Mouse (Mus musculus): ENCODE measurements around the gene Ccdc85c.

DNA sequence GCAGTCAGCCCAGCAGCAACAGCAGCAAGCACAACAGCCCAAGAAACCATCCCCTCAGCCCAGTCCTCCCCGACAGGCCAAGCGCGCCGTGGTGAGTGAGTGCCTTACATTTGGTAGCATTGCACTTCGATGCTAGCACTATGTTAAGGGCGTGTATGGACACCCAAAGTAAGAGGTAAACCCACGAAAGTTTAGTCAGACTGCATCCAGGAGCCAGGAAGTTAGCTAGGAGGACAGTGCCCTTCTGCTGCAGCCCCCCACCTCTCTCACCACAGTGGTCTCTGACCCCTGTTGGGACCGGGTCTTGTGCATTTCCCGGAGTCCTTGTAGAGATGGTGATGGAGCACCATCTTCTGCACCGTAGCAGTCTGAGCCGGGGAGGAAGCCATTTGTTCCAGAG is 79.5 kb downstream of the Ccdc85c start:
- TF ChIP-seq CTCF (IDR thresholded peaks at IDR 0.05; ENCODE audit: borderline replicate concordance, control insufficient read depth, extremely low read depth, insufficient read depth, low read length, poor library complexity) (no peak), POLR2A (IDR thresholded peaks at IDR 0.05; ENCODE audit: control insufficient read depth, extremely low read depth, insufficient read depth, low read length, poor library complexity) (no peak)

All from thymus, adult 2 months (tissue).